Mouse (Mus musculus) fibroblast of lung, adult 2 months (primary cell): ENCODE results near the gene Zc3h10.
"Not testable (repeated sequence)": the region's sequence is repeated elsewhere in the genome, so short reads cannot be mapped to it uniquely, and the experiment has no call there.

Experiments used
- DNase-seq: peaks from one replicate; pipeline ENCODE4 v3.0.0-alpha.2; 2011; ENCODE audit warnings: low read depth

Gene Zc3h10

DNA sequence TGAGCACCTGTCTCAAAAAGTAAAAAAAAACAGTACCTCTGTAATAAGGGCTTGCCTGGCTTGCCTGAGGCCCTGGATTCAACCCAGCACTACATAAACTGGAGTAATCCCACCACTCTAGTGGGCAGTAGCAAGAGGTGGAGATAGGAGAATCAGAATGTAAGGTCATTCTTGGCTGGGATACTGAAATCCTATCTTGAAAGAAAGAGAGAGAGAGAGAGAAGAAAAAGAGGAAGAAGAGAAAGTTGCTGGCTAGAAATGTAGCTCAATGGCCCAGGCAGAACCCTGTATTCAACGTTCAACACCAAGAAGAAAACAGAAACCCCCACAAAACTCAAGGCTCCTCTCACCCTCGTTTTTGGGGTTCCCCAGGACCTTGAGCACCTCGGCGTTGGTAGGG lies 51.7 kb downstream of the Zc3h10 start:
- DNase-seq = no peak

DNA sequence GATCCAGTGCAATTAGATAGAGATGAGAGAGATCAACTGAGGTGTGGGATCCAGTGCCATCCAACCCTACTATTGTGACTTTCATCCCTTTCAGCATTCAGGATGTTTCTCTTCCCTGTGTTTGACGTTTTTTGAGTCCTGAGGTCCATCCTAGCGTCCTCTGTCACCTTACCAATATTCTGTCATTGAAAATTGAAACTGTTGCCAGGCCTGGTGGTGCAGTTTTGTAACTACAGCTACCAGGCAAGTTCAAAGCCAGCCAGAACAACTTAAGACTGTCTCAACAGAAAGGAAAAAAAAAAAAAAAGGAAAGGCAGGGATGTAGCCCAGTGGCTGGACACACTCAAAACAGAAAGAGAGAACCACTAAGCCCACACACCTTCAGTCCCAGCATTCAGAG lies 52.3 kb downstream of the Zc3h10 start:
- no peak for DNase-seq

DNA sequence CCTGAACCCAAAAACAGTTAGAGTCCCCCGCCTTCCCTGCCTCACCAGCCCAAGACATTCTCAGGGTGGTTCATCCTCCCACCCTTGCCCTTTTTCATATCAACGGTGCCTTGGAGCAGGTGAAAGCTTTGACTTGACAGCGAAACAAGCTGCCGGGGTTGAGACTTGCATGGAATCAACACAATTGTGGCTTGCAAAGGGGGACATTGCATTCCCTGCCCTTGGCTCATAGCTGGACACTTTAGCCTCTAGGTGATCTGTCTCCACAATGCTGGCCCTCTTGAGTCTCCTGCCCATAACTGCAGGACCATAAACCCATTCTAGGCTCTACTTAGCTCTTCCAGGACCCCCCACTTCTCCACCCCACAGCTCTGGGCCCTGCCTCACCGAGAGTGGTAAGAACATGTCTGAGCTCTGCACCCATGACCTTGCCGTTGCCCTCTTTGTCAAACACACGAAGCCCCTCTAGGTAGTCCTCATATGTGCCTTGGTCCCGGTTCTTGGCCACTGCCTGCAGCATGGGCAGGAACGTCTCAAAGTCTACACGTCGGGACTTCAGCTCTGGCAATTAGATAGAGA lies 52.8 kb downstream of the Zc3h10 start:
- no peak for DNase-seq

DNA sequence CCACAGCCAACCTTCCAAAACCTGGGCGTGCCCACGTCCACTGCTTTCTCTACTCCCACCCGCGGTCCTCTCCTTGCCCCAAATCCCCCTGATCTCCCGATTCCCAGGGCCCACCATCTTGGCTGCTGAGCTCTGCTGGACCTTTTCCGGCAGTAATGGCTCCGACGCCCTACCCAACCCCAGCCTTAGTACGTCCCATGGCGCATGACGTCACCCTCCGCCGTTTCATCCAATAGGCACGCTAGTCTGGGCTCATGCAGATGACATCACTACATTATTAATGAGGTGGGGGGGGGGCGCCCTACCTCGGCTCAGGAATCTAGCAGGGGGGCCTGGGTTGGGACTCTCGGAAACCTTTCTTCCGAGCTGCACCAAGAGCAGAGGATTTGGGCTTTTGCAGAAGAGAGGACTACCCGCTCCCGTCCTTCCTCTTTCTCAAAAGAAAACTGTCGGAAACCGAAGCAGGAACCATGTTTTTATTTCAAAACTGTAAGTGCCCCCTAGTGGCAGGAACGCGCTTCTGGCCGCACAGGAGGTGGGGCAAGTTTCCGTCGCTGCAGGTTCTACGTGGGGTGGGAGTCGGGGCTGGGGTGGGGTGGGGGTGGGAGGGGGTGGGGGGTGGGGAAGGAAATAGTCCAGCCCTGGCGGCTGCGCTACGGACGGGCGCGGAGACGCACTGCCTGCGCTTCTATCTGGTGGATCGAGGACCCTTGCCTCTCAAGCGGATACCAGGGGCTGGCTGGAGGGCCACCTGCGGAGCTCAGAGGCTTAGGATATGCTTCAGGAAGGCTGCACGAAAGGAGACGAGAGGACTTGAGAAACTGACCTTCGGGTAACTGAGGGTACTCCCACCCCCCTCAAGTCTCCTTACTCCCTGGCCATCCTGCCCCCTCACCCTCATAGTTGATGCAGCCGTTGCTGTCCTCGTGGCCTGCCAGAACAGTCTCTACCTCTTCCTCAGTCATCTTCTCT lies 53.6 kb downstream of the Zc3h10 start, which contains the start of gene Myl6:
Gene Myl6, minus strand, starts transcription at position 451 of the 972 bp plus-strand sequence.
- peak; percentile 93 for DNase-seq

DNA sequence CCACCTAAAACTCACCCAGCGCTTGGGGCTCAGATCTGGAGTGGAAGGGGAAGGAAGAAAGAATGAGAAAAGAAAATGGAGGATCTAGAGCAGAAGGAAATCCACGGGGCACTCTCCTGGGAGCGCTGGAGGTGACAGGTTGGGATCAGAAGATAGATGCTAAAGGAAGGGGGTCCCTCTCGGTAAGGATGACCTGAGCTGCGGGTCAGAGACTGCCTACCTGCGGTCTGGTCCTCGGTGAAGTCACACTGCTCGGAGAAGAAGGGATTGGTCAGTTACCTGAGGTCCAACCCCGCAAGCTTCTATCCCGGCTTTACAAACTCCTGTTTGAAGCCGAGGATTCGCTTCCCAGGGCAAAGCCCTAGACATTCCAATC lies 54.3 kb downstream of the Zc3h10 start:
- no peak for DNase-seq

DNA sequence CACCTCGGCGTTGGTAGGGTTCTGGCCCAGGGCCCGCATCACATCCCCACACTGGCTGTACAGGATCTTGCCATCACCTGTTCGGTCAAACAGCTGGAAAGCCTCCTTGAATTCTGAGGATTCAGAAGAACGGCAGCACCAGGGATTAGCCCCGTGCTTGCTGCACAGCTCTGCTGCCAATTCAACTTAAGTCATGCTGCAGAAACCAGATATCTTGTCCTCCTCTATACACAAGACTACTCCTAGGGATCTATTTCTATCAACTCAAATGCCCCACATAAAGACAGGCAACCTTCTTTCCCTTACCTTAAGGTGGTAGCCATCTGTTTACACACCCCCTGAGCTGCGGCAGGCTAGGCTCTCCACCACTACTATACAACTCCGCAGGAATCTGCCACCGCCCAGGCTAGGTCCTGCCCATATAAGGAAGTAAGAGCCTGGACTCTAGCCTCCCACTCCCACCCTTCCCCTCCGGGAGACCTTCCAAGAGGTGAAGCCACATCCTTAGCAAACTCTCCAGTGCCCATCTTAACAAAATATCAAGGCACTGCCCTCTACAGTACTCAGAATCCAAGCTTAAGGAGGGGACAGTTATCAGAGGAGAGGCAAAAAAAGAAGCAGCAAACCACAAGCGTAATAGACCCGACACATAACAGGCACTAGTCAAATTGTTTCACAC lies 54.8 kb downstream of the Zc3h10 start:
- peak; percentile 53 for DNase-seq

DNA sequence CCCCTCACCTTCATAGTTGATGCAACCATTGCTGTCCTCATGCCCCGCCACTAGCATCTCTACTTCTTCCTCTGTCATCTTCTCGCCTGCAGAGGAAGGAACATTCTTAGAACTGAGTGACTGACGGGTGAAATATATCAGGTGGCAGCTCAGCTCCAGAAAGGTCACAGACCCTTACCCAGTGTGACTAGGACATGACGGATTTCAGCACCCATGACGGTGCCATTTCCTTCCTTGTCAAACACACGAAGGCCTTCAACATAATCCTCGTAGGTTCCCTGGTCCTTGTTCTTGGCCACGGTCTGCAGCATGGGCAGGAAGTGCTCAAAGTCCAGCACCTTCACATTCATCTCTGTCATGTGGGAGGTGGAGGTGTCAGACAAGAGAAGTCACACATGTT lies 55.5 kb downstream of the Zc3h10 start:
- DNase-seq = not testable (repeated sequence)
